Mouse (Mus musculus) spleen, adult 2 months (tissue): ENCODE data around the gene Klc2.

Source experiments
- CTCF ChIP-seq: fragments of 200-500 bp; IDR thresholded peaks from 2 replicates; pipeline ENCODE4 v1.5.1; 2011; ENCODE audit warnings: mild to moderate bottlenecking, inconsistent platforms; ENCODE audit not compliant: insufficient read depth, insufficient read length, insufficient replicate concordance; ENCODE audit errors: extremely low read depth
- POLR2A ChIP-seq: fragments of 200-500 bp; IDR thresholded peaks from 2 replicates; pipeline ENCODE4 v1.6.1; 2011; ENCODE audit warnings: low read depth, low read length, inconsistent platforms

DNA sequence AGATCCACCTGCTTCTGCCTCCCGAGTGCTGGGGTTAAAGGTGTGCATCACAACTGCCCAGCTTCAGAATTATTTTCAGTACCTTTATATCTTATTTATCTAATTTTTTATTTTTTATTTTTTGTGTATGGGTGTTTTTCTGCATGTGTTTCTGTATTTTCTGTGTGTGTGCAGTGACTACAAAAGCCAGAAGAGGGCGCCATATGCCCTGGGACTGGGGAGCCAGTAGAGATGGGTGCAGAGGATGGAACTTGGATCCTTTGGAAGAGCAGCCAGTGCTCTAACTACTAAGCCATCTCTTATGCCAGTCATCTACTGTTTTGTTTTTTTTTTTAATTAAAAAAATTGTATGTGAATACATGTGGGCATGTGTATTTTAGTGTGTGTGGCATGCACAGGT lies 46.0 kb upstream of the Klc2 start:
- TF ChIP-seq POLR2A (no peak), CTCF (no peak)
